Mouse (Mus musculus): ENCODE data around the gene Trim13. TPM values are rescaled to one million over a fixed set of nuclear protein-coding genes. Genes with fewer than 3 reads are reported as not detected.
A peak's percentile ranks its signal among the peaks of the same experiment; 100 is the strongest.
"Not testable (repeated sequence)": the region's sequence is repeated elsewhere in the genome, so short reads cannot be mapped to it uniquely, and the experiment has no call there.

Trim13 gene
- 1.8 and 2.6 TPM in 2 replicates for polyA plus RNA-seq (2012; rRNA removed)

GRCm38 (mm10) chr14:61597968-61598367, at the start of gene Trim13:
Gene Trim13 (plus strand): TSS chr14:61598247.
- no peak for TF ChIP-seq POLR2A (IDR thresholded peaks at IDR 0.05; ENCODE audit: control insufficient read depth, extremely low read depth, insufficient read depth, low read length, poor library complexity)
- no peak for TF ChIP-seq CTCF (IDR thresholded peaks at IDR 0.05; ENCODE audit: borderline replicate concordance, control insufficient read depth, extremely low read depth, insufficient read depth, low read length, poor library complexity)
- Histone ChIP-seq H3K4me1 (replicated peaks; ENCODE audit: control insufficient read depth, insufficient read depth, low read length) (peaks cover 19% of the 10 kb centered on the region), H3K4me3 (ENCODE audit: control insufficient read depth, insufficient read depth, low read length) (peak within 1 kb of the TSS; percentile 94), H3K27ac (ENCODE audit: control insufficient read depth, insufficient read depth, low read length) (no peak within 1 kb of the TSS), H3K36me3 (ENCODE audit: control insufficient read depth, insufficient read depth, low read length) (no peaks in the 10 kb centered on the region), H3K27me3 (ENCODE audit: control insufficient read depth, insufficient read depth, low read length) (no peaks in the 10 kb centered on the region)
- 7% methylated on average over 5 of the region's 5 CpGs for WGBS
- peak; percentile 7 for DNase-seq

- no peak for DNase-seq
- 96% methylated on average over 1 of the region's 1 CpGs for WGBS
- Histone ChIP-seq H3K4me1 (replicated peaks; ENCODE audit: control insufficient read depth, insufficient read depth, low read length) (no peaks in the 10 kb centered on the region), H3K27me3 (ENCODE audit: control insufficient read depth, insufficient read depth, low read length) (no peaks in the 10 kb centered on the region), H3K4me3 (ENCODE audit: control insufficient read depth, insufficient read depth, low read length) (no peak overlapping the region), H3K36me3 (ENCODE audit: control insufficient read depth, insufficient read depth, low read length) (no peaks in the 10 kb centered on the region), H3K27ac (ENCODE audit: control insufficient read depth, insufficient read depth, low read length) (no peak overlapping the region)
- no peak for TF ChIP-seq CTCF (IDR thresholded peaks at IDR 0.05; ENCODE audit: borderline replicate concordance, control insufficient read depth, extremely low read depth, insufficient read depth, low read length, poor library complexity)
- no peak for TF ChIP-seq POLR2A (IDR thresholded peaks at IDR 0.05; ENCODE audit: control insufficient read depth, extremely low read depth, insufficient read depth, low read length, poor library complexity)
Observed at GRCm38 (mm10) chr14:61548614-61549013, 49.4 kb upstream of the Trim13 start.

GRCm38 (mm10) chr14:61555931-61556288, 42.1 kb upstream of the Trim13 start:
- Histone ChIP-seq H3K4me1 (replicated peaks; ENCODE audit: control insufficient read depth, insufficient read depth, low read length) (peaks cover 7% of the 10 kb centered on the region; the same call in 1 of the 2 replicates), H3K27me3 (ENCODE audit: control insufficient read depth, insufficient read depth, low read length) (no peaks in the 10 kb centered on the region), H3K27ac (ENCODE audit: control insufficient read depth, insufficient read depth, low read length) (no peak overlapping the region), H3K4me3 (ENCODE audit: control insufficient read depth, insufficient read depth, low read length) (peak overlapping the region; percentile 64), H3K36me3 (ENCODE audit: control insufficient read depth, insufficient read depth, low read length) (no peaks in the 10 kb centered on the region)
- 8% methylated on average over 6 of the region's 6 CpGs for WGBS
- DNase-seq = no peak
- no peak for TF ChIP-seq POLR2A (IDR thresholded peaks at IDR 0.05; ENCODE audit: control insufficient read depth, extremely low read depth, insufficient read depth, low read length, poor library complexity)
- no peak for TF ChIP-seq CTCF (IDR thresholded peaks at IDR 0.05; ENCODE audit: borderline replicate concordance, control insufficient read depth, extremely low read depth, insufficient read depth, low read length, poor library complexity)

- H3K4me1 ChIP-seq (replicated peaks; ENCODE audit: control insufficient read depth, insufficient read depth, low read length) = peaks cover 7% of the 10 kb centered on the region; the same call in 1 of the 2 replicates
- peak; percentile 97 for DNase-seq
- WGBS = under 1% methylated on average over 71 of the region's 72 CpGs
- H3K36me3 ChIP-seq (ENCODE audit: control insufficient read depth, insufficient read depth, low read length) = no peaks in the 10 kb centered on the region
- TF ChIP-seq CTCF (IDR thresholded peaks at IDR 0.05; ENCODE audit: borderline replicate concordance, control insufficient read depth, extremely low read depth, insufficient read depth, low read length, poor library complexity) (peak; percentile 52; the same call in 1 of the 2 replicates), POLR2A (IDR thresholded peaks at IDR 0.05; ENCODE audit: control insufficient read depth, extremely low read depth, insufficient read depth, low read length, poor library complexity) (peak; percentile 78)
- peak within 1 kb of the TSS; percentile 64 for H3K4me3 ChIP-seq (ENCODE audit: control insufficient read depth, insufficient read depth, low read length)
- no peaks in the 10 kb centered on the region for H3K27me3 ChIP-seq (ENCODE audit: control insufficient read depth, insufficient read depth, low read length)
- no peak within 1 kb of the TSS for H3K27ac ChIP-seq (ENCODE audit: control insufficient read depth, insufficient read depth, low read length)
Observed at GRCm38 (mm10) chr14:61556289-61557147, 41.5 kb upstream of the Trim13 start, which contains the start of gene Spryd7. Gene Spryd7 (minus strand): TSS chr14:61556886.

GRCm38 (mm10) chr14:61558901-61559300, 39.1 kb upstream of the Trim13 start:
- Histone ChIP-seq H3K4me1 (replicated peaks; ENCODE audit: control insufficient read depth, insufficient read depth, low read length) (peaks cover 7% of the 10 kb centered on the region; the same call in 1 of the 2 replicates), H3K4me3 (ENCODE audit: control insufficient read depth, insufficient read depth, low read length) (no peak overlapping the region), H3K27ac (ENCODE audit: control insufficient read depth, insufficient read depth, low read length) (no peak overlapping the region), H3K36me3 (ENCODE audit: control insufficient read depth, insufficient read depth, low read length) (no peaks in the 10 kb centered on the region), H3K27me3 (ENCODE audit: control insufficient read depth, insufficient read depth, low read length) (no peaks in the 10 kb centered on the region)
- DNase-seq = no peak
- no peak for TF ChIP-seq CTCF (IDR thresholded peaks at IDR 0.05; ENCODE audit: borderline replicate concordance, control insufficient read depth, extremely low read depth, insufficient read depth, low read length, poor library complexity)
- no peak for TF ChIP-seq POLR2A (IDR thresholded peaks at IDR 0.05; ENCODE audit: control insufficient read depth, extremely low read depth, insufficient read depth, low read length, poor library complexity)
- WGBS = 96% methylated on average over 6 of the region's 6 CpGs

GRCm38 (mm10) chr14:61559856-61560255, 38.2 kb upstream of the Trim13 start:
- TF ChIP-seq POLR2A (IDR thresholded peaks at IDR 0.05; ENCODE audit: control insufficient read depth, extremely low read depth, insufficient read depth, low read length, poor library complexity) (no peak), CTCF (IDR thresholded peaks at IDR 0.05; ENCODE audit: borderline replicate concordance, control insufficient read depth, extremely low read depth, insufficient read depth, low read length, poor library complexity) (no peak)
- no peak overlapping the region for H3K27ac ChIP-seq (ENCODE audit: control insufficient read depth, insufficient read depth, low read length)
- no peaks in the 10 kb centered on the region for H3K27me3 ChIP-seq (ENCODE audit: control insufficient read depth, insufficient read depth, low read length)
- no peaks in the 10 kb centered on the region for H3K36me3 ChIP-seq (ENCODE audit: control insufficient read depth, insufficient read depth, low read length)
- WGBS = 91% methylated on average over 3 of the region's 3 CpGs
- no peak overlapping the region for H3K4me3 ChIP-seq (ENCODE audit: control insufficient read depth, insufficient read depth, low read length)
- no peak for DNase-seq
- H3K4me1 ChIP-seq (replicated peaks; ENCODE audit: control insufficient read depth, insufficient read depth, low read length) = peaks cover 7% of the 10 kb centered on the region; the same call in 1 of the 2 replicates

- not testable (repeated sequence) for H3K4me3 ChIP-seq (ENCODE audit: control insufficient read depth, insufficient read depth, low read length); DNase-seq; H3K36me3 ChIP-seq (ENCODE audit: control insufficient read depth, insufficient read depth, low read length); H3K27ac ChIP-seq (ENCODE audit: control insufficient read depth, insufficient read depth, low read length); H3K4me1 ChIP-seq (replicated peaks; ENCODE audit: control insufficient read depth, insufficient read depth, low read length); H3K27me3 ChIP-seq (ENCODE audit: control insufficient read depth, insufficient read depth, low read length)
- 57% methylated on average over 4 of the region's 4 CpGs for WGBS
Observed at GRCm38 (mm10) chr14:61566211-61566610, 31.8 kb upstream of the Trim13 start.

Measured in thymus, adult 2 months (tissue).